Mouse (Mus musculus) E14TG2a.4 (cell line): ENCODE data around the gene Gas2l3.

ENCODE experiments used
- H3K27me3 ChIP-seq: 2 replicates; pipeline ENCODE4 v1.6.1; 2014; ENCODE audit warnings: low read length, control low read depth; ENCODE audit not compliant: insufficient read depth
- H3K36me3 ChIP-seq: 2 replicates; pipeline ENCODE4 v1.6.1; 2014; ENCODE audit warnings: low read length, control low read depth; ENCODE audit not compliant: insufficient read depth
- H3K4me1 ChIP-seq: replicated peaks from 2 replicates; pipeline ENCODE4 v1.6.1; 2014; ENCODE audit warnings: low read depth, low read length, control low read depth
- H3K4me3 ChIP-seq: replicated peaks from 2 replicates; pipeline ENCODE4 v1.5.1; 2014; ENCODE audit warnings: mild to moderate bottlenecking, low read length
- H3K9me3 ChIP-seq: 2 replicates; pipeline ENCODE4 v1.6.1; 2014; ENCODE audit warnings: low read length, control low read depth
- CTCF ChIP-seq: conservative IDR thresholded peaks from 2 replicates; pipeline ENCODE4 v1.5.1; 2014; ENCODE audit warnings: low read length
- NANOG ChIP-seq: IDR thresholded peaks from 2 replicates; pipeline ENCODE4 v1.6.1; 2014; ENCODE audit warnings: borderline replicate concordance, low read length, mixed read lengths
- POU5F1 ChIP-seq: IDR thresholded peaks from 2 replicates; pipeline ENCODE4 v1.6.1; 2014; ENCODE audit warnings: low read length, borderline replicate concordance

The Gas2l3 gene

DNA sequence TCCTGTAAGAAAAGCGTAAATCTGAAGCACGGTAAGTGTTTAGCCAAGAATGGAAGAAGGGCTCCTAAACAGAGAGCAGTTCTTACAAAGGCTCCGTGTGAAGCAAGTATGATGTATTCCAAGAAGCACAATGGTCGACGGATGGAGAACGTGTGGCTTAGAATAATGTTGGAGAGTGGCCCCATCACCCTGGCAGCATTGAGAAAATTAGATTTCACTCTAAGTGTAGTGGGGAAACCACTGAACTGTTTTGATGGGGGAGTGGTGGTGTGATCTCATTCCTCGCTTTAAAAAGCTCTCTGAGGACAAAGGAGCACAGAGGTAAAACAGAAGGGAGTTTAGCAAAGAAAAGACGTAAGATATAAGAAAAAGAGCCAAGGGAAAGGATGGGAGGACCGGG lies 6.3 kb downstream of the Gas2l3 start:
- H3K36me3 ChIP-seq: peaks cover 42% of the 10 kb centered on the region
- H3K4me1 ChIP-seq: peaks cover 59% of the 10 kb centered on the region
- peaks cover 5% of the 10 kb centered on the region; the same call in 1 of the 2 replicates for H3K9me3 ChIP-seq
- no peak for TF ChIP-seq POU5F1
- no peak for TF ChIP-seq NANOG
- no peak for TF ChIP-seq CTCF
- H3K27me3 ChIP-seq: no peaks in the 10 kb centered on the region
- no peak overlapping the region for H3K4me3 ChIP-seq

- peaks cover 41% of the 10 kb centered on the region for H3K36me3 ChIP-seq
- no peaks in the 10 kb centered on the region for H3K9me3 ChIP-seq
- TF ChIP-seq POU5F1 (no peak), CTCF (no peak), NANOG (no peak)
- H3K4me1 ChIP-seq: peaks cover 63% of the 10 kb centered on the region
- H3K27me3 ChIP-seq: no peaks in the 10 kb centered on the region
- H3K4me3 ChIP-seq: no peak overlapping the region
Observed at GRCm38 (mm10) chr10:89435920-89436319, 7.8 kb downstream of the Gas2l3 start.

DNA sequence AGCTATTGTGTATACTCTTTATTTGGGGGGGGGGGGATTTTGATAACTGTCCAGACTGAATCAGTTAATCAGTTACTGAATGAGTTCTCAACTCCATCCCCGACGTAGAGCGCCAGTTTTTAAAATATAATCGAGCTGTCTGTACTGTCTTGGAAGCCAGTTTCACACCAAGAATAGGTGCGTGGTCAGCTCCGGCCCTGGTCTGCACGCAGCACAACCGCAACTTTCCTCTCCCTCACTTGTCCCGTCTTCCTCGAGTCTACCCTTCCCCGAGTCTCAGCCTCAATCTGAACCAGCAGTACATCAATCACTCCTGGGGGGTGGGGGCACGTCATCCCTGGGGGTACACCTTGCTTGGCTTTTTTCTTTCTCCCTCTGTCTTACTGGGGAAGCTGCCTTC lies 8.4 kb downstream of the Gas2l3 start:
- Histone ChIP-seq H3K27me3 (no peaks in the 10 kb centered on the region), H3K4me1 (peaks cover 62% of the 10 kb centered on the region), H3K36me3 (peaks cover 44% of the 10 kb centered on the region), H3K4me3 (no peak overlapping the region), H3K9me3 (no peaks in the 10 kb centered on the region)
- TF ChIP-seq POU5F1 (no peak), NANOG (no peak), CTCF (no peak)

- H3K9me3 ChIP-seq: no peaks in the 10 kb centered on the region
- no peak for TF ChIP-seq CTCF
- TF ChIP-seq NANOG: no peak
- no peak for TF ChIP-seq POU5F1
- peaks cover 49% of the 10 kb centered on the region for H3K36me3 ChIP-seq
- peaks cover 58% of the 10 kb centered on the region for H3K4me1 ChIP-seq
- H3K4me3 ChIP-seq: no peak overlapping the region
- H3K27me3 ChIP-seq: no peaks in the 10 kb centered on the region
Observed at GRCm38 (mm10) chr10:89434509-89435210, 9.1 kb downstream of the Gas2l3 start.

GRCm38 (mm10) chr10:89432743-89433142 lies 11.0 kb downstream of the Gas2l3 start:
- no peak overlapping the region for H3K4me3 ChIP-seq
- peaks cover 55% of the 10 kb centered on the region for H3K36me3 ChIP-seq
- no peaks in the 10 kb centered on the region for H3K9me3 ChIP-seq
- H3K4me1 ChIP-seq: peaks cover 41% of the 10 kb centered on the region
- TF ChIP-seq POU5F1 (no peak), CTCF (no peak), NANOG (no peak)
- no peaks in the 10 kb centered on the region for H3K27me3 ChIP-seq

DNA sequence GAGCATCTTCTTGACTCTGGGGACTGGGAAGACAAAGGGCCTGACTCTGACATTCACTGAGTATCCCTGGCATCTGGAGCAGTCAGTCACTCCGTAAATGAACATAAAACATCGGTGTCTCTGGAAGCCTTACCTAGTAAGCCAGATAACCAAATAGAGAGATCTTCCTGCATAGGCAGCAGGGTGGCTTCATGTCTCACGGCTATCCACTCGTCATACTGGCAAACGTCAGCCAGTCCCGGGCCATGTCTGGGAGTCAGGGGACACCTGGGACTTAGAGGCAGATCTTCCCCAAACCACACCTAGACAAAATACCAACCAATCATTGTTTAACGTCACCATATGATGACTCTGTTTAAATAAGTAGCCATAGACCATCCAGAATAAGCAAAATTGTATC lies 13.0 kb downstream of the Gas2l3 start:
- no peaks in the 10 kb centered on the region for H3K27me3 ChIP-seq
- TF ChIP-seq NANOG: no peak
- no peak for TF ChIP-seq POU5F1
- no peak for TF ChIP-seq CTCF
- H3K36me3 ChIP-seq: peaks cover 55% of the 10 kb centered on the region
- H3K9me3 ChIP-seq: no peaks in the 10 kb centered on the region
- peaks cover 34% of the 10 kb centered on the region for H3K4me1 ChIP-seq
- H3K4me3 ChIP-seq: no peak overlapping the region

GRCm38 (mm10) chr10:89424800-89425393 lies 18.9 kb downstream of the Gas2l3 start:
- Histone ChIP-seq H3K36me3 (peaks cover 78% of the 10 kb centered on the region), H3K27me3 (no peaks in the 10 kb centered on the region), H3K9me3 (no peaks in the 10 kb centered on the region), H3K4me1 (0 out of 2 replicates have a peak, but pooled peaks cover 4% of the 10 kb centered on the region), H3K4me3 (no peak overlapping the region)
- no peak for TF ChIP-seq POU5F1
- TF ChIP-seq NANOG: no peak
- no peak for TF ChIP-seq CTCF

DNA sequence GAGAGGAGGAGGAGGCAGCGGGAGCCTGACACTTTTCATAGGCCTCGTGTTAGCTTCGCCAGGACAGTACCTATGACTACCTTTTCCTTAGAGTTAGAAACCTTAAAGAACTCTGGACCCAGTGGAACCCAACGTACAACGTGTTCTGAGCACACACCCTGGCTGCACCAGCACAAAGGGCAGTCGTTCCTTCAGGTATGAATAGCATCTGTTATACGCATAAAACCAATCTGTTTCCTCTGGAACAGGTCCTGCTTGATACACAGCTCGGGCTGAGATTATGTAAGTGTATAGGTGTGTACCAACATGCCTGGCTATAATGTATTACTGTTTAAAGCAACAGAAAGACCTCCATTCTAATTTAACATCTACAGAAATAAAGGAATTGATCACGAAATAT lies 19.6 kb downstream of the Gas2l3 start:
- Histone ChIP-seq H3K4me1 (0 out of 2 replicates have a peak, but pooled peaks cover 4% of the 10 kb centered on the region), H3K9me3 (no peaks in the 10 kb centered on the region), H3K27me3 (no peaks in the 10 kb centered on the region), H3K36me3 (peaks cover 71% of the 10 kb centered on the region), H3K4me3 (no peak overlapping the region)
- TF ChIP-seq NANOG (no peak), CTCF (no peak), POU5F1 (no peak)

- H3K4me3 ChIP-seq: no peak overlapping the region
- H3K27me3 ChIP-seq: no peaks in the 10 kb centered on the region
- H3K9me3 ChIP-seq: no peaks in the 10 kb centered on the region
- 0 out of 2 replicates have a peak, but pooled peaks cover 4% of the 10 kb centered on the region for H3K4me1 ChIP-seq
- TF ChIP-seq POU5F1: no peak
- TF ChIP-seq NANOG: no peak
- no peak for TF ChIP-seq CTCF
- peaks cover 69% of the 10 kb centered on the region for H3K36me3 ChIP-seq
Observed at GRCm38 (mm10) chr10:89423164-89423778, 20.5 kb downstream of the Gas2l3 start.
